Mouse (Mus musculus): ENCODE data around the gene C1galt1.

C1galt1 gene

DNA sequence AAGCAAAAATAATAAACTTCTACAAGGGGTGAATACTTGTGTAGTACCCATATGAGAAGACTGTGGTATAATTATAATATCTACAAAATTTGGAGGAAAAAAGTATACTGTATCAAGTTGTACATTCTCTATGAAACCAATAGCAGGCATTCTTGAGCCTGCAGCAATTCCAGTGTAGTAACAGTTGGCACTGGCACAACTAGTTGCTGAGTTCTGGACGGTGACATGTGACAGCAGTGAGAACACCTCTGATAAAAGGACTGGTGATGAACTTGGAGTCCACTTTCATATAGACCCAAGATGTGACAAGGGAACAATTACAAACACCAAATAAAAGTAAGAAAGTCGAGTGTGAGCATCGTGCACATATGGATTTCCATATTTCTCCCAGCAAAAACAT, 14.5 kb downstream of the C1galt1 start:
- no peak for DNase-seq (ENCODE audit: low spot score)

DNA sequence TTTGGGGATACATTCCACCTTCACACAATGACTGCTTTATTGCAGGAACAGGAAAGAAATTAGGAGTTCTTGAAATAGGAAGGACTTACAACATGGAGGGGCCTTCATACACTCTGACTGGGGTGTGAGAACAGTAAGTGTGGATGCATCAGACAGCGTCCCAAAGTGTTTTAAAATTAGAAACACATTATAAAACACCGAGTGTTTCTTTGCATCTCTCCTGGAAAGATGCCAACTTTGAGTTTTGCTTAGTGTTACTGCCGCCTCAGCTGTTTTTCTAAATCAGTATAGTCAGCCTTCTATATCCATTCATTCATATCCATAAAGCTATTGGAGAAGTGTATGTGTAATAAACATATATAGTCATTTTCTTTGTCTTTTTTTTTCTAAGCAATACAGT, 16.4 kb downstream of the C1galt1 start:
- no peak for DNase-seq (ENCODE audit: low spot score)

DNA sequence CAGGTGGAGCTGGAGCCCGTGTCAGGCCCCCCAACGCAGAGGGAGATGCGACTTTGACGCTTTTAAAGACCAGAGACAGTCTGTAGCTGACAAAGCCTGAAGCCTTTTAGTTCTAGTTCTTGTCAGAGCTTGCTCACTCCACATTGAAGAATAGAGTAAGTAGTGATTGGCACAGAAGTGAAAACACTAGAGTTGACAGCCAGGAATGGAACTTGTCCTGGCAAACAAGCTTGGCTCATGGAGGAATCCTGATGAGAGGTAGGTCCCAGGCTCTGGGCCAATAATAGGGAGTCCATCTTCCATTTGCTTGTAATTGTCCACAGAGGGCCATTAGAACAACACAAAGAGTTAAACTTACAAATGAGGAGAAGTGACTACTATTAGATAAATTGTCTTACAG, 18.7 kb downstream of the C1galt1 start:
- DNase-seq (ENCODE audit: low spot score) = no peak

DNA sequence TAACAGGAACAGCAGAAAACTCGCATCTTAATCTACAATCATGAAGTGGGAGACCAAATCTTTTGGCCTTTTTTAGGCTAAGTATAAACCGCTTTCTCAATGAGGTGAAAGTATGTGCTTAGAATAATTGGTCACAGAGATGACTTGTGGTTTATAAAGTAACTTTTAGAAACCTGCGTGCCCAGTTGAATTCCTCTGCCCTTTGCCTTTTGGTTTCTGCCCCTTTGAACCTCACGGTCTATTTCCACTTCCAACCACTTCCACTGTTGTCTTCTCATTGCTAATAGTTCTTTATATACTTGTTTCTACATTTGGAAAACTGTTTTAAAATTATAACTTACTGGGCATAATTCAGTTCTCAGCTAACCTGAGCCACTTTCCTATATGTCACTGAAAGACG, 32.2 kb downstream of the C1galt1 start:
- no peak for DNase-seq (ENCODE audit: low spot score)

DNA sequence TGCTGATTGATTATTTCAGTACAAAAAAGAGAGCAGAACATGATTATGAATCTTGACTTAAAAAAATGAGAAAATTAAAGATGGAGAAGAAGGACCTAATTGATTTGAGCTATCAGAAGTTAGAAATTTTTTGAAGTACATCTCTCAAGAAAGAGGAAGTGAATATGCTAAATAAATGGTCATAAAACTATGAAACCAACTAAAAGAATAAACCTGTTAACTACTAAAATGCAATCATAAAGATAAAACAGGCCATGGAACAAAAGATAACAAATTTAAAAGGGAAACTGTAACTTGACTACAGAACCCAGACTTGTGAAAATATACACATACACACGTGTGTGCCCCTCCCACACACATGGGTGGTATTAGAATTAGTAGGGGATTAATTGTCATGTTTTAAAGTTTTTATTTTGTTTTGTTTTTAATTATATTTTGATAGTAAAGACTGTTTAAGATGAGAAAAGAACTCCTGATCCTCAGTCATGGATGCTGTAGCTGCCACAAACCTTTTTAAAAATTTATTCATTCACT, 37.0 kb downstream of the C1galt1 start:
- no peak for DNase-seq (ENCODE audit: low spot score)

DNA sequence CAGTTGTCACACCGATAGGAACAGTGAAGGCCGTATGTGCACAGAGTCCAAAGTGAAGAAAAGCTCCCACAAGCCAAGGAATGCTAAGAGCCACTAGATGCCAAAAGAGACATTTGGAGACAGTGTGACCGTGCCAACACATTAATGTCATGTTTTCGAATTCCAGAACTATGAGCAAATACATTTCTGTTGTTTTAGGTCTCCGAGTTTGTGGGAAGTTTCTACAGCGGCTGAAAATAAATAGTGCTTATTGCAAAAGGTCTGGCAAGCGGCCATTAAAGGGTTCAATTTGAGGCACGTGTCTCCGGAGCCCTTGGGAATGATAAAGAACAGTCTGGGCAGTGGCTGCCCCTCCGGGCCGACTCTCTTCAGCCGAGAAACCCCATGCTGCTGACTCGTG, 37.9 kb downstream of the C1galt1 start:
- no peak for DNase-seq (ENCODE audit: low spot score)

DNA sequence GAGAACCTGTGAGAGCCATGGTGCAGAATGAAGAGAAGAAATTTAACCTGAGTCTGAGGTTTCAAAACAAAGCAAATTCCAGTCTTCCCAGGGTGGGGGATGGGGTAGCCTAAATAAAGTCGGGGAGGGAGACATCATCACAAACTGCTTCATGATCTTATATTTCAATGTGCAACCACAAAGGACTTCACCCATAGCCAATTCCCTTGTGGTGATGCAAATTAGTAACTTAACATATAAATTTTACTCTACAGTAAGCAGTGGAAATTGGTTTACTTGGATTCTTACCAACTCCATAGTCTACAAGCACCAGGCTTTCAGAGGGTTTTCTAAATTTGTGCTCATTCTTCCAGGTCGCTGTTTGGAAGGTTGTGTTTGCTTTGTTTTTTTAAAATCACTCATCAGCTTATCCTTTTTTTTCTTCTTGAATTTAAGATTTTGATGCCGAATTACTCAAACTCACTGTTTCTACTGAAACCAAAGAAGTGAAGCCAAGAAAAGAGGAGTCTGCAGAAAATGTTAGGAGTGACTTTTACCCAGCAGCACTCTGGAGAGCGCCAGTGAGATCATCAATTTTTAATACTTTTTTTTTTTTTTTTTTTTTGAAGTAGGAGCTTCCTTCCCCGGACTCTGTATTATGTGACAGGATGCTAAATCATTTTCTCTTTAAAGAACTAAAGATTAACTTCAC, 41.5 kb downstream of the C1galt1 start:
- DNase-seq (ENCODE audit: low spot score) = no peak

DNA sequence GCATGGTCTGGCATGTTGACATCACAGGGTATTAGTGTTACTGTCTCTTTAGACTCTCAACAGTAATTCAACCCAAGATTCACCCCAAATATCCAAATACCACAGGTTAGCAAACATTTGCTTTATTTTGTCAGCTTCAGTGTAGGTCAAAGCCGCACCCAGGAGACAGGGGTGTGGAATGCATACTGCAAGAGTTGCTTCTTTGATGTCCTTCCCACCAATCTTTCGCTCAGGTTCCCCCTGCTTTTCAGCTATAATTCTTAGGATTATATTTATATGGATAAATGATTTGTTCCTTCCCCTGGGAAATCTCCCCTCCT, 42.0 kb downstream of the C1galt1 start:
- DNase-seq (ENCODE audit: low spot score) = no peak

DNA sequence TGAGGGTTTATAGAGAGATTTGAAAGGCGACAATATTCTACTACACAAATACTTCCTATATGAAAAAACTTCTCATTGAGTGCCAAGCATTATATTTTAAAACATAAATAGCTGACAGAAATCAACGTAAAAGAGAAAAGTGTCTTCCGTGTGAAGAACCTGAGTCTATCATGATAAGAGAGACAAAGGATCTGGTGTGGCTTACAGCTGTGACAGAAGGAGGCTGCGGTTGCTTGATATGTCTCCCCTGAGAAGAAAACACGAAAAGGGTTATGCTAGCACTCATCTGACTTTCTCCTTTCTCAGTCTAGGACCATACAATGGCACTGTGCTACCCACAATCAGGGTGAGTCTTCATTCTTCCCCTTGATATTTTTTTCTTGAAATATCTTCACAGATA, 51.7 kb downstream of the C1galt1 start:
- no peak for DNase-seq (ENCODE audit: low spot score)

DNA sequence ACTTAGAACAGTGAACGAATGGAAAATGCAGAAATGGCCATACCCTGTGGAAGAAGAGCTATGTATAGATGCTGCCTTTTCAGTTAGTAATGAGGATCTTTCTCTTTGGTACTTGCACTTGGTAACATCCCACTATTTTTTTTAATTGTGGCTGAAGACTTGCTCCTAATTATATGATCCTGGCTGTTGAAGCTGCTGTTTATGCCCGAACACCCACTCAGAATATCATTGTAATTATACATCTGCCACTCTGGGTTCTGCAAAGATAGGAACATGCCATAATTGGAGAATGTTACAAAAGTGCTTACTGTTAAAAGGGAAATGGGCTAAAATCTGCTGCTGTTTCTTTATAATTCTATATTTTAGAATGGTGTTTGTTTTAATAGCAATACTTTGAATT, 67.4 kb downstream of the C1galt1 start:
- no peak for DNase-seq (ENCODE audit: low spot score)

All from spleen, adult 12 weeks (tissue).